Mouse (Mus musculus): ENCODE results near the gene Fibcd1. TPM values are rescaled to one million over a fixed set of nuclear protein-coding genes. Genes with fewer than 3 reads are reported as not detected.
A peak's percentile ranks its signal among the peaks of the same experiment; 100 is the strongest.

Gene Fibcd1
- polyA plus RNA-seq, 1 experiment from 2014 or later: 4.3 TPM

DNA sequence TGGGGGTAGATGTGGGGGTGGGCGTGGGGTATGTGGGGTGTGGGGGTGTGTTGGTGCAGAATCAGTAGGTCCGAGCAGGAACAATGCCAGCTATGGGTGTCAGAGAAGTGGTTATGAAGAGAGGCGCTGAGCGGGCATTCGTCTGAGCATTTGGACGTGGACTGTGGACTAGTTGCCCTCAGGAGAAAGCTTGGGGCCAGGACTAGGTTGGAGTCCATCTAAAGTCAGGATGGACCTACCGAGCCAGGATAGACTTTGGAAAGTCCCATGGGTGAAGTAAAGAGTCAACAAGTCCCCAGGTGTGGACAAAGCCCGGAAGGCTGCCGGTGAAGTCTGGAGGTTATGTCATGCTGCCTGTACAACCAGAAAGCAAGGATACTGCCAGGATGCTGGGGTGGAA lies 19.1 kb upstream of the Fibcd1 start:
- no peaks in the 10 kb centered on the region for H3K9me3 ChIP-seq (ENCODE audit: control insufficient read depth, low read length)
- no peaks in the 10 kb centered on the region for H3K27me3 ChIP-seq (ENCODE audit: control insufficient read depth, insufficient read depth, low read length)
- no peak overlapping the region for H3K4me2 ChIP-seq (ENCODE audit: low read depth, low read length)
- peaks cover 8% of the 10 kb centered on the region for H3K4me1 ChIP-seq (ENCODE audit: control insufficient read depth, insufficient read depth, low read length)
- H3K36me3 ChIP-seq (ENCODE audit: control insufficient read depth, insufficient read depth, low read length): no peaks in the 10 kb centered on the region
- H3K9ac ChIP-seq (replicated peaks; ENCODE audit: low read depth, low read length): no peak overlapping the region
- no peak overlapping the region for H3K4me3 ChIP-seq (ENCODE audit: low read depth, low read length)
- no peak for ATAC-seq (ENCODE audit: low read depth)
- no peak overlapping the region for H3K27ac ChIP-seq (ENCODE audit: low read depth, low read length)
- WGBS: 89% methylated on average over 9 of the region's 9 CpGs

DNA sequence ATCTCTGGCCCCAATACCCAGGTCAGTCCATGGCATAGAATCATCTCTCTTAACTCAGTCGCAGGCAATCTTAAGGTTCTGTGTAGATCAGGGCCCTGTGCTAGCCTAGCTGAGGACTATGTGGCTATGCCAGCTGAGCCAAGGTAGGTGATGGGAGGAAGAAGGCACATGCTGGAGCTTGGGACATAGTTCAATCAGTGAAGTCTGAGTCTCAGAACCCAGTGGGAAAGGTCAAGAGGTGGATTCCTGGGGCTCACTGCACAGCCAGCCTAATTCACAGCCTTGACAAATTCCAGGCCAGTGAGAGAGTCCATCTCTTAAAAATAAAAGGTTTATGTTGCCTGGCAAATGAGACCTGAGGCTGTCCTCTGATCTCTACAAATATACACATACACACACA lies 18.0 kb upstream of the Fibcd1 start:
- Histone ChIP-seq H3K9ac (replicated peaks; ENCODE audit: low read depth, low read length) (no peak overlapping the region), H3K27ac (ENCODE audit: low read depth, low read length) (no peak overlapping the region), H3K27me3 (ENCODE audit: control insufficient read depth, insufficient read depth, low read length) (no peaks in the 10 kb centered on the region), H3K36me3 (ENCODE audit: control insufficient read depth, insufficient read depth, low read length) (no peaks in the 10 kb centered on the region), H3K4me2 (ENCODE audit: low read depth, low read length) (no peak overlapping the region), H3K9me3 (ENCODE audit: control insufficient read depth, low read length) (no peaks in the 10 kb centered on the region), H3K4me1 (ENCODE audit: control insufficient read depth, insufficient read depth, low read length) (peaks cover 10% of the 10 kb centered on the region), H3K4me3 (ENCODE audit: low read depth, low read length) (no peak overlapping the region)
- no peak for ATAC-seq (ENCODE audit: low read depth)
- 89% methylated on average over 1 of the region's 1 CpGs for WGBS

DNA sequence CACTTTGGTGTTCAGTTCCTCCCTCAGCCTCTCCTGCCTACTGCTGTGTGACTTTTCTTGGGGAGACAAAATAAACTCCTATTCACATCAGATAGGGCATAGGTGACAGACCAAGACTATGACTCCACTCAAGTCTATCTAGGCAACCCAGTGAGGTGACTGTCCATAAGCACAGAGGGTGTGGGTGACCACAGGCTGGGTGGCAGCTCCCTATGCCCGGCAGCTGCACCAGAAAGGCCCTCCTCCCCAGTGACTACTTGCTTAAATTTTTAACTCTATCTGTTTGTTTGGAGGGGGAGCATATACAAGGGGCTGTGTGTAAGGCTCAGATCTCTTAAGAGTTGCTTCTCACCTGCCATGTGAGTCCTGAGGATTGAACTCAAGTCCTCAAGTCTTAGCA lies 17.1 kb upstream of the Fibcd1 start:
- Histone ChIP-seq H3K27ac (ENCODE audit: low read depth, low read length) (no peak overlapping the region), H3K4me2 (ENCODE audit: low read depth, low read length) (no peak overlapping the region), H3K27me3 (ENCODE audit: control insufficient read depth, insufficient read depth, low read length) (no peaks in the 10 kb centered on the region), H3K4me1 (ENCODE audit: control insufficient read depth, insufficient read depth, low read length) (peaks cover 11% of the 10 kb centered on the region), H3K4me3 (ENCODE audit: low read depth, low read length) (no peak overlapping the region), H3K9me3 (ENCODE audit: control insufficient read depth, low read length) (no peaks in the 10 kb centered on the region), H3K36me3 (ENCODE audit: control insufficient read depth, insufficient read depth, low read length) (no peaks in the 10 kb centered on the region), H3K9ac (replicated peaks; ENCODE audit: low read depth, low read length) (no peak overlapping the region)
- no peak for ATAC-seq (ENCODE audit: low read depth)
- WGBS: 92% methylated on average over 1 of the region's 1 CpGs

DNA sequence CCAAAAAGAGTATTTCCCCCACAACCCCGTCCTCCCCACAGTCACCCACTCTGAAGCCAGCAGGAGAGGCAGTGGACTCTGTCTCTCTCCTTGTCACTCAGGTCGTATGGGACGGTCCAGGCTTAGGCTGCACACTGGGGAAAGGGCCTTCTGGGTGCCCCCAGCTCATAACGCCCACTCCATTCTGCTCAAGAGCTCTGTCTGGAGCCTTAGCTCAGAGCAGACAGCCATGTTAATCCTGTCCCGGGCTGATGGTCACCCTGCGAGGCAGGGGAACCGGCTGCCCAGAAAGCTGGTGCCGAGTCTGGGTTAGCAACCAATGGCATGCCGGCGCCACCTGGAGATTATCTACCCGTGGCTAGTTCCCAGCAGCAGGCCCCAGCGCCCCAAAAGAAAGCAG lies 12.7 kb upstream of the Fibcd1 start:
- no peaks in the 10 kb centered on the region for H3K27me3 ChIP-seq (ENCODE audit: control insufficient read depth, insufficient read depth, low read length)
- no peak overlapping the region for H3K4me3 ChIP-seq (ENCODE audit: low read depth, low read length)
- 0 out of 2 replicates have a peak, but pooled peaks cover 6% of the 10 kb centered on the region for H3K4me1 ChIP-seq (ENCODE audit: control insufficient read depth, insufficient read depth, low read length)
- H3K9ac ChIP-seq (replicated peaks; ENCODE audit: low read depth, low read length): no peak overlapping the region
- no peak overlapping the region for H3K4me2 ChIP-seq (ENCODE audit: low read depth, low read length)
- no peak for ATAC-seq (ENCODE audit: low read depth)
- H3K27ac ChIP-seq (ENCODE audit: low read depth, low read length): no peak overlapping the region
- H3K9me3 ChIP-seq (ENCODE audit: control insufficient read depth, low read length): no peaks in the 10 kb centered on the region
- no peaks in the 10 kb centered on the region for H3K36me3 ChIP-seq (ENCODE audit: control insufficient read depth, insufficient read depth, low read length)
- 21% methylated on average over 12 of the region's 12 CpGs for WGBS

DNA sequence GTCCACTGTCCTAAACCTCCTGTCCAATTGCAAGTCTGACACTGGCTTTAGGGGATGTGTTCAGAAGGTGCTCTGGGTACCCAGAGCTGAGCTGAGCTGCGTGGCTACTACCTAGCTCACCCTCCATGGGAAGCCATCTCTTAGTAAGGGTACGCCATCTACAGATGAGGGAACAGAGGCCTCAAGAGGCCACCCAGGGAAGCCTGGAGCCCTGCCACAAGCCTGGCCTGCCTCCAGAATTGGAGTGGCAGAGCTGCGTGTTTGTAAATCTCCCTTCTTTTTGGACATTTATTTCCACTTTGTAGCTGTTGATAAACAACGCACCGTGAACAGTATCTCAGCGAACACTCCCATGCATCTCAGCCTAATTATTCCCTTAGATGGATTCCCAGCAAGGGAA lies 11.4 kb upstream of the Fibcd1 start:
- no peaks in the 10 kb centered on the region for H3K9me3 ChIP-seq (ENCODE audit: control insufficient read depth, low read length)
- 0 out of 2 replicates have a peak, but pooled peaks cover 6% of the 10 kb centered on the region for H3K4me1 ChIP-seq (ENCODE audit: control insufficient read depth, insufficient read depth, low read length)
- H3K27ac ChIP-seq (ENCODE audit: low read depth, low read length): no peak overlapping the region
- no peak overlapping the region for H3K4me3 ChIP-seq (ENCODE audit: low read depth, low read length)
- no peaks in the 10 kb centered on the region for H3K36me3 ChIP-seq (ENCODE audit: control insufficient read depth, insufficient read depth, low read length)
- no peaks in the 10 kb centered on the region for H3K27me3 ChIP-seq (ENCODE audit: control insufficient read depth, insufficient read depth, low read length)
- H3K9ac ChIP-seq (replicated peaks; ENCODE audit: low read depth, low read length): no peak overlapping the region
- H3K4me2 ChIP-seq (ENCODE audit: low read depth, low read length): no peak overlapping the region
- 43% methylated on average over 6 of the region's 6 CpGs for WGBS
- ATAC-seq (ENCODE audit: low read depth): no peak

DNA sequence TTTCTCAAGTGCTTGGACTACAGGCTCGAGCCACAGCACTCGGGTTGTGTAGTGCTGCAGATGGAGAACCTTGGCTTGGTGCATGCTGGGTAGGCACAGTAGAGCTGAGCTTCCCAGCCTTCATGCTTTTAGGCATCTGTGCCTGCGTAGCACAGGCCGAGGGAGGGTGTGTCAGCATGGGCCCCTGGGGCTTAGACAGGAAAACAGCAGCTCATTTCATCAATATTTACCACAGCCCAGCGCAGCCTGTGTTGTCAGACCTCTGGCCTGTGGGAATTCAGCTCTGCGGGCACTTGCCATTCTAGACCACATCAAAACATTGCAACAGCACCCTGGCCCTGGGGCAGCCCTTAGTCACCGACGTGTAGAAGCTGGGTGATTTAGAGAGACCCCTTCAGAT lies 10.2 kb upstream of the Fibcd1 start:
- WGBS: 67% methylated on average over 8 of the region's 8 CpGs
- no peaks in the 10 kb centered on the region for H3K36me3 ChIP-seq (ENCODE audit: control insufficient read depth, insufficient read depth, low read length)
- no peak for ATAC-seq (ENCODE audit: low read depth)
- H3K9me3 ChIP-seq (ENCODE audit: control insufficient read depth, low read length): no peaks in the 10 kb centered on the region
- no peak overlapping the region for H3K27ac ChIP-seq (ENCODE audit: low read depth, low read length)
- no peak overlapping the region for H3K4me2 ChIP-seq (ENCODE audit: low read depth, low read length)
- H3K9ac ChIP-seq (replicated peaks; ENCODE audit: low read depth, low read length): no peak overlapping the region
- no peaks in the 10 kb centered on the region for H3K27me3 ChIP-seq (ENCODE audit: control insufficient read depth, insufficient read depth, low read length)
- H3K4me1 ChIP-seq (ENCODE audit: control insufficient read depth, insufficient read depth, low read length): 0 out of 2 replicates have a peak, but pooled peaks cover 6% of the 10 kb centered on the region
- no peak overlapping the region for H3K4me3 ChIP-seq (ENCODE audit: low read depth, low read length)

DNA sequence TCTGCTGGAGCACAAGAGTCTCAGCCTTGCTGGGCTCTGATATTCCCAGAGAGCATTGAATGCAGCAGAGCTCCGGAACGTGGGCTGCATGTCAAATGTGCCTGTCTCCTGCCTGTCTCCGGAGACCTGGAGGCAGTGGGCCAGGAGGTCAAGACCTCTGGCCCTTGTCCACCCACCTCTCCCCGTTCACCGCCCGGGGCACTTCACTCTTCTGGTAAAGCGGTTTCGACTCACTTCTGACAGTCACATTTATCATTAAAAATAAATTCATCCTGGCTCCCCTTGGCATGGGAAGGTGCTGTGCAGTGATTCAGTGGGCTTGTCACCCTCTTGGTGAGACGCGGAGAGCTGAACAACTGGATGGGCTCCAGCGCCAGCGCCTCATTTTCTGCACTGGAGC lies 4.3 kb upstream of the Fibcd1 start:
- peaks cover 16% of the 10 kb centered on the region for H3K27me3 ChIP-seq (ENCODE audit: control insufficient read depth, insufficient read depth, low read length)
- ATAC-seq (ENCODE audit: low read depth): no peak
- H3K4me1 ChIP-seq (ENCODE audit: control insufficient read depth, insufficient read depth, low read length): peaks cover 21% of the 10 kb centered on the region
- H3K4me3 ChIP-seq (ENCODE audit: low read depth, low read length): no peak overlapping the region
- H3K4me2 ChIP-seq (ENCODE audit: low read depth, low read length): no peak overlapping the region
- H3K9ac ChIP-seq (replicated peaks; ENCODE audit: low read depth, low read length): no peak overlapping the region
- no peaks in the 10 kb centered on the region for H3K36me3 ChIP-seq (ENCODE audit: control insufficient read depth, insufficient read depth, low read length)
- no peak overlapping the region for H3K27ac ChIP-seq (ENCODE audit: low read depth, low read length)
- no peaks in the 10 kb centered on the region for H3K9me3 ChIP-seq (ENCODE audit: control insufficient read depth, low read length)
- 49% methylated on average over 12 of the region's 12 CpGs for WGBS

DNA sequence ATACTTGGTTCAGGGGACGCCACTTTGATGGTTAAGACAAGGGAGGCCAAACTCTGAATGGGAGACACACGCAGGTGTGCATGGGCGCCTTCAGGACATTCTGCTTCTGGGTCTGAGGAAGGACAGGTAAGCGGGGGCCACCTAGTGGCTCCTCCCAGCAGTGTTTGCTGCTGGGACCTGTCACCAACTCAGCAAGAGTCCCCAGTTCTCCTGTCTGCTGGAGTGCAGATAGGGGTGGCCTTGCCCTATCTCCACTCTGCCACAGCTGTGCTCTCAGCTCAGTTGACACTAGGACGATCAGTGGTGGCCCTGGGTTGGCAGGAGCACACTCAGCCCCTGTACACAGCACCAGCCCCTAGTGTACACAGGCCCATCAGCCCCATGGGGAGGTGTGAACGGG lies 2.1 kb upstream of the Fibcd1 start:
- H3K4me2 ChIP-seq (ENCODE audit: low read depth, low read length): no peak overlapping the region
- no peaks in the 10 kb centered on the region for H3K9me3 ChIP-seq (ENCODE audit: control insufficient read depth, low read length)
- peaks cover 24% of the 10 kb centered on the region for H3K27me3 ChIP-seq (ENCODE audit: control insufficient read depth, insufficient read depth, low read length)
- no peaks in the 10 kb centered on the region for H3K36me3 ChIP-seq (ENCODE audit: control insufficient read depth, insufficient read depth, low read length)
- peaks cover 24% of the 10 kb centered on the region for H3K4me1 ChIP-seq (ENCODE audit: control insufficient read depth, insufficient read depth, low read length)
- 25% methylated on average over 6 of the region's 6 CpGs for WGBS
- no peak overlapping the region for H3K4me3 ChIP-seq (ENCODE audit: low read depth, low read length)
- no peak for ATAC-seq (ENCODE audit: low read depth)
- no peak overlapping the region for H3K27ac ChIP-seq (ENCODE audit: low read depth, low read length)
- H3K9ac ChIP-seq (replicated peaks; ENCODE audit: low read depth, low read length): no peak overlapping the region

DNA sequence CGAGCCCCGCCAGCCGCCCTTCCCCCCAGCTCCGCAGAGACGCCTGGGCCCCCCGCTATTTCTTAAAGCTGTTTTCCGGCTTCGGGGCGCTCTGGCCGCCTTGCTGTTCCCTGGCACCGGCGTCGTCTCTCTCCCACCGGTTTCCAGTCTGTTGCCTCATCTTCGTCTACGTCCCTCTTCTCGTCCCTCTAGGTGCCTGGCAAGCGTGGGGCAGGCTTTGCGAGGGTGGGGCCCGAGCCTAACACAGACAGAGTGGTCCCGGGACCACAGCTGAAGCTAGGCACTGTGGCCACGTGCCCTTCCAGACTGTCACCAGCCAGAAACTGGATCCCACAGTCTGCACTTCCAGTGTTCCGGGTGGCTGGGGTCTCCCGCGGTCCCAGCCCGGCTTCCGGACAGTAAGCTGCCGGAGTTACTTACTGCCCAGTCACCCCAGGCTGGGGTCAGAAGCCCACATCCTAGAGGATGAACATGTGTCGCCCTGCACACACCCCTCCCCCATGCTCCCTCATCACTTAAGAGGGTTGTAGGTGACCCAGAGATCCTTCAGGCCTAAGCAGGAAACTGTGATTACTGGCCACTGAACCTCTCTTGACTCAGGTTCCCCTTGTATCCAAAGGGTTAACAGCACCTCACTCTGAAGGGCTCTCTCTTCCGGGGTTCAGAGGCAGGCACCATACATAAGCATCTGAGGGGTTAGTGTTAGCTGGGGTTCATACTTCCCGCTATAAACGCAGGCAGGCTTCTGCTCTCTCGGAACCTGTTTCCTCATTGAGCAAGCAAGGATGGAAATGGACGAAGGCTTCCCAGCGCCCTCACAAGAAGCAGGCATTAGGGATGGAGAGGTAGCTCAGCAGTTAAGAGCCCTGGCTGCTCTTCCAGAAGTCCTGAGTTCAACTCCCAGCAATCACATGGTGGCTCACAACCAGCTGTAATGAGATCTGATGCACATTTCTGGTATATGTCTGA lies 1.2 kb upstream of the Fibcd1 start:
- H3K27ac ChIP-seq (ENCODE audit: low read depth, low read length): no peak overlapping the region
- no peak for ATAC-seq (ENCODE audit: low read depth)
- H3K4me2 ChIP-seq (ENCODE audit: low read depth, low read length): peak overlapping the region; percentile 89
- peak overlapping the region; percentile 51; the same call in 1 of the 2 replicates for H3K9ac ChIP-seq (replicated peaks; ENCODE audit: low read depth, low read length)
- peaks cover 24% of the 10 kb centered on the region for H3K4me1 ChIP-seq (ENCODE audit: control insufficient read depth, insufficient read depth, low read length)
- H3K36me3 ChIP-seq (ENCODE audit: control insufficient read depth, insufficient read depth, low read length): no peaks in the 10 kb centered on the region
- H3K4me3 ChIP-seq (ENCODE audit: low read depth, low read length): peak overlapping the region; percentile 48
- H3K9me3 ChIP-seq (ENCODE audit: control insufficient read depth, low read length): no peaks in the 10 kb centered on the region
- 4% methylated on average over 35 of the region's 35 CpGs for WGBS
- peaks cover 24% of the 10 kb centered on the region for H3K27me3 ChIP-seq (ENCODE audit: control insufficient read depth, insufficient read depth, low read length)
